Mouse (Mus musculus): ENCODE results near the gene Gm9745. TPM values are rescaled to one million over a fixed set of nuclear protein-coding genes. Genes with fewer than 3 reads are reported as not detected.
"Not testable (repeated sequence)": the region's sequence is repeated elsewhere in the genome, so short reads cannot be mapped to it uniquely, and the experiment has no call there.

The Gm9745 gene
- total RNA-seq, 2 experiments from 2014 or later = not detected

DNA sequence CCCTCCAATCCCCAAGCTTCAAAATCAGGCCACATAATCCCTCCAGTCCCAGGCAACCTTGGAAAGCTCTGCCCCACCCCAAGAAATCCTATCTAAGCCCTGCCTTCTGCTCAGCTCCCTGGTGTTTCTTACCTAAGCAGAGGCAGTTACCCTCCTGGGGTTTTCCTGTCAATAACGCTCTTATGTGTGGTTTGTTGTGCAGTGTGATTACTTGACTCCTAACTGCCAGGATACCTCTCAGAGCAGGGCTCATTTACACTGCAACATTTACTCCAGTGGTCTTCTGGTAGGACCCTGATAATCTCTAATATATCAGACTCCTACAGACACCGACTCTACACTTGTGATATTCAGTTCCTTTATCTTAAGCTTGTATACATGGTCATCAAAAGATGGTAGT lies 14.5 kb downstream of the Gm9745 start:
- no peak for ATAC-seq (replicated peaks; ENCODE audit: poor library complexity, severe bottlenecking)

DNA sequence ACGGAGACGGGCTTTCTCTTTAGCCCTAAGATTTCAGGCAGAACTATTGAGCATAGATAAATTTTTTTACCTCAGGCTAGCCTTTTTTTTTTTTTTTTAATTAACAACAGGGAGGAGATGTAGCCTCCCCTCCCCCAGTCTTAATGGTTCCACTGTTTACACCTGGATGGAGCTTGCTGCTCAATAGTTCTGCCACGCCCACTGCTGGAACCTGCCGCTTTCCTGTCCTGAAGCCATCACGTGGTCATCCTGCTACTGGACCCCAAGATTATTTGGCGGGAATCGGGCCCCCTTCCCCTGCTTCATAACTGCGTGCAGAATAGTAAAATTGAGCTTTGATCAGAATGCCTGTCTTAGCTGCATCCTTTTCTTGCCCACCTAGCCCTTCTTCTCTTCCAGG lies 34.1 kb downstream of the Gm9745 start:
- not testable (repeated sequence) for ATAC-seq (replicated peaks; ENCODE audit: poor library complexity, severe bottlenecking)

DNA sequence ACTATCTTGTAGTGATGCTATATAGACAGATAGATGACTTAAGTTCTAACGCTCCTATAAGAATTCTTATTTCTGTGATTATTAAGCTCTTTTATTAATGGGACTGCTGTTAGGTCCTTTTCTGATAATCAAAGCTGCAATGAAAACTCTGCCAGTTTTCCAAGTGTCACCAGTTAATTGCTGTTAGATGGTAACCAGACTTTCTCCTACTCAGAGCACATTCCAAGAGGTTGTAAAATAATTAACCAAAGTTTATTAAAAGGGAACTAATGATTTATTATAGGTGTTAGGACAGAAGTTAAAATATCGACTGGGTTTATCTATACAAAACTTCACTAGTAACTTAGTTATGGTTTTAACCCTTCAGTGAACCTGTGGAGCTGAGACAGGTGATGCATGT lies 42.0 kb downstream of the Gm9745 start:
- ATAC-seq (replicated peaks; ENCODE audit: poor library complexity, severe bottlenecking) = not testable (repeated sequence)

Other genes with a start within 250 kb of the Gm9745 start
- 23.9 and 28.5 TPM in 2 replicates for gene Wdr37, start 76.3 kb downstream of the Gm9745 start, total RNA-seq (2014; fragmentation: Nextera tagmentation)
- 18.9 and 20.7 TPM in 2 replicates for gene Wdr37, start 76.3 kb downstream of the Gm9745 start, total RNA-seq (2017)
- gene Idi1, start 62.7 kb downstream of the Gm9745 start, total RNA-seq (2014; fragmentation: Nextera tagmentation) = 25.0 and 26.1 TPM in 2 replicates
- gene Idi1, start 62.7 kb downstream of the Gm9745 start, total RNA-seq (2017) = 19.6 and 31.5 TPM in 2 replicates
- not detected in 2 replicates for gene Idi2, start 4.6 kb upstream of the Gm9745 start, total RNA-seq (2014; fragmentation: Nextera tagmentation)
- not detected in 2 replicates for gene Idi2, start 4.6 kb upstream of the Gm9745 start, total RNA-seq (2017)
- gene Gtpbp4, start 47.9 kb upstream of the Gm9745 start, total RNA-seq (2014; fragmentation: Nextera tagmentation) = 71.1 and 85.6 TPM in 2 replicates
- 155 and 169 TPM in 2 replicates for gene Gtpbp4, start 47.9 kb upstream of the Gm9745 start, total RNA-seq (2017)
- gene Larp4b, start 145.7 kb upstream of the Gm9745 start, total RNA-seq (2014; fragmentation: Nextera tagmentation) = 59.1 and 61.6 TPM in 2 replicates
- 79.1 and 81.7 TPM in 2 replicates for gene Larp4b, start 145.7 kb upstream of the Gm9745 start, total RNA-seq (2017)

Data from granulocyte monocyte progenitor cell, adult 5-6 weeks (primary cell).